Mouse (Mus musculus) cerebellum, postnatal 25 days (tissue): ENCODE results near the gene Zbtb46.
A peak's percentile ranks its signal among the peaks of the same experiment; 100 is the strongest.

Source experiments
- DNase-seq, 2 experiments: peaks; one replicate each; pipeline ENCODE4 v3.0.0; 2021; ENCODE audit warnings: mixed read lengths in 2 of 2

The Zbtb46 gene

GRCm38 (mm10) chr2:181459153-181459672 lies at the start of gene Zbtb46:
Zbtb46 (minus strand) TSS chr2:181459426.
- peak; percentile 94 to 98 for DNase-seq

GRCm38 (mm10) chr2:181498644-181499043 lies 39.4 kb upstream of the Zbtb46 start:
- DNase-seq = no peak

DNA sequence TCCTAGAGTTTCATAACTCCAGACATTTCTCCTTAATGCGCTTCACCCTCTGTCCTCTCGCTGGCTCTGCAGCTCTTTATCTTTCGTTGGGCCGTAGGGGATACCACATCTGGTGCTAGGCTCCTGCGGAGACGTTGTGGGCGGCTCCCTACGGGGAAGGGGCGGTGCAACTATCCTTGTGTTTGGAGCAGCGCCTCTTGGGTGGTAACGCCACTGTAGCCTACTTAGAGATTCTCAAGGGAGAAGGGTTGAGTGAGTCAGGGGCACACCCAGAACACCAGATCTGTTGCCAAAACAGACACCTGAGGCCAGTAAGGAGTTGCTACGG lies 38.3 kb upstream of the Zbtb46 start:
- DNase-seq = no peak

DNA sequence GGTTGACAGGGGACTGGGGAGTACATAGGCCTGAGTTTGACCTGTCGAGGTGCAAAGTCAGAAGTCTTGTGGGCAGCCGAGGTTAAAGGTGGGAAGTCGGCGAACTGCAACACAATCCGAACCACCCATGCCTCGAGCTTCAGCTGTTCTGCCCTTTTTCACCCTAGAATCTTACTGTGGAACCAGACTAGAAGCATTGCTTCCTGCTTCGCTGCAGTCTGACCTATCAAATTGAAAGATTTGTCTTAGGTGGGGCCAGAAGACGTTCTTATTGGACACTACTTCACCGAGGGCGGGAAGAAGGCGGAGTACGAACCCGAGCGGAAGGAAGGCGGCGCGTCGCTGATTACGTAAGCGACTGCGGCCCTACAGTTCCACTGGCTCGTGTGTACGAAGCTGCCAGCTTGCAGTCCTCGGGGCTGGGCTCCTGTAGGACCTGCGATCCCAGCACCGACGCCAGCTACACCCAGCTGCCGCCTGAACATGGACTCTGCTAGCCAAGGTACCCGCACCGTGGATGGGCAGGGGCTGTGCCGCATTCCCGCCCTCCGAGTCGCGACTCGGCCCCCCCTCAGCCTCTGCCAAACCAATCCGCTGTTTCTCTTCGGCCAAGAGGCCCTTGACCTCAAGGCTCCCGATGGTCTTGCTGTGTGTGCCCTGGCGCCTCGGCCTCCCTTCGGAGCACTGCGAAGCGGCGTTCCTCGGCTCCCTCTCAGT lies 37.8 kb upstream of the Zbtb46 start, which contains the start of gene Tpd52l2:
Tpd52l2 (plus strand) TSS at position 312 of the 717 bp plus-strand sequence.
- DNase-seq = peak; percentile 94 to 97

DNA sequence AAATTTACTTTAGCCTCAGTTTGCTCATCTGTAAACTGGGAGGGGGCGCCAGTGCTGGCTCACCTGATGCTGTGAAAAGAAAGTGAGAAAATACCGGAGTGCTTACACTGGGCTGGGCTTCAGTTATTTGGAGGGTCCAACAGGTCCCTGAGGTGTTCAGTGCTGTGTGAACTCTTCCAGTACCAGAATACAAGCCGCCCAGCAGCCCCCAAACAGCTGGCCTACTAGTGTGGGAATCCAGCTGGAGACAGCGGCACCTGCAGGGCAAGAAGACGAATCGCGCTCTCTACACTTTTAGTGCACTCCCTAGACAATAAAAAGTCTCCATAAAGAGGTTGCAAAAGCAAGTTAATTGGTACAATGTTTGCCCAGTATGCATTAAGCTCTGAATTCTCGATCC lies 37.1 kb upstream of the Zbtb46 start:
- DNase-seq = peak; percentile 40 to 65

- DNase-seq = peak in 1 of 2 experiments; percentile 42
Measured at GRCm38 (mm10) chr2:181495845-181496244, 36.6 kb upstream of the Zbtb46 start.

DNA sequence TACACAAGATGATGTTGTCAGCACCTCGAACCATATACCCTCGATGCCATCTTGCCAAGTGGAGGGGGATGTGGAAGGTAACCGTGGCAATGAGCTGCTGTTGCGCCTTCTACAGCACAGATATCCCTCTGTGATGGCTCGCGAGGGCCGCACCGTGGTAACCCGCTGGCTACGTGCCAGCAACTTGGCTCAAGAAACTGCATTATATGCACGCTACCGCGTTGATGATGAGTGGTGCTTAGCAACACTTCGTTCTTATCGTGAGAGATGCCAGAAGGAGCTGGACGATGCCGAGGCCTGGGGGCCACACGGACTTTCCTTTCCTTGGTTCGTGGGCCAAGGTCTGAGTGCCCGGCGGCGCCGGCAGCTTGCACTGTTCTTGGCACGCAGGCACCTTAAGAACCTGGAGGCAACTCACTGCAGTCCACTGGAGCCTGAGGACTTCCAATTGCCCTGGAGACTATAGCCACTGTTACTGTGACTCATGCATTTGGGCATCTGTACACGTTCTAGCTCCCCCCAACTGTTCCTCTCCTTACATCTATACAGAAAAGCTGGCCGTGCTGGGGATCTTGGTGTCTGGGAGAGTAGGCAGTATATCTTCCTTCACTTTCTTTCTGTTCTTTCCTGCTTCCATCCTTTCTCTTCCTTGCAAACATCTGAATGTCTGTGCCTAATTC lies 35.2 kb upstream of the Zbtb46 start:
- DNase-seq = peak in 1 of 2 experiments; percentile 45

- DNase-seq = peak in 1 of 2 experiments; percentile 41
Measured at GRCm38 (mm10) chr2:181493156-181493927, 34.1 kb upstream of the Zbtb46 start, which contains the start of gene Abhd16b. Abhd16b (plus strand) TSS chr2:181493206.

DNA sequence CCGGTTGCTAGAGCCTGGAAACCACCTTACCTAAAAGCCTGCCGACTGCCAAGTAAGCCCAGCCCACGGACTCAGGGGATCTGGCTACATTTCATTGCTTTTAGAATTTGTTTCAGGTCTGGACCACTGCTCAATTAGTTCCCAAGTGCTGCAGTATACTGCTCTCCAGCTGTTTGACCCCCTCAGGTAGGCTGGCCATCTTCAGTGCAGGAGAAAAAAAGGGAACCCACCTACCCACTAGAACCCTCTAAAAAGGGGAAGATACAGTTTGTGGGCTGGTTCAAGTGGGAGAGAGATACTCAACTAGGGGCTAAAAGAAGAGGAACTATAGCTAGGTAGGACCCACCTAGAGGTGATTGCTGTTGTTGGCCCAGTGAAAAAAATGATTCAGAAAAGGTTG lies 33.0 kb upstream of the Zbtb46 start:
- DNase-seq = no peak

DNA sequence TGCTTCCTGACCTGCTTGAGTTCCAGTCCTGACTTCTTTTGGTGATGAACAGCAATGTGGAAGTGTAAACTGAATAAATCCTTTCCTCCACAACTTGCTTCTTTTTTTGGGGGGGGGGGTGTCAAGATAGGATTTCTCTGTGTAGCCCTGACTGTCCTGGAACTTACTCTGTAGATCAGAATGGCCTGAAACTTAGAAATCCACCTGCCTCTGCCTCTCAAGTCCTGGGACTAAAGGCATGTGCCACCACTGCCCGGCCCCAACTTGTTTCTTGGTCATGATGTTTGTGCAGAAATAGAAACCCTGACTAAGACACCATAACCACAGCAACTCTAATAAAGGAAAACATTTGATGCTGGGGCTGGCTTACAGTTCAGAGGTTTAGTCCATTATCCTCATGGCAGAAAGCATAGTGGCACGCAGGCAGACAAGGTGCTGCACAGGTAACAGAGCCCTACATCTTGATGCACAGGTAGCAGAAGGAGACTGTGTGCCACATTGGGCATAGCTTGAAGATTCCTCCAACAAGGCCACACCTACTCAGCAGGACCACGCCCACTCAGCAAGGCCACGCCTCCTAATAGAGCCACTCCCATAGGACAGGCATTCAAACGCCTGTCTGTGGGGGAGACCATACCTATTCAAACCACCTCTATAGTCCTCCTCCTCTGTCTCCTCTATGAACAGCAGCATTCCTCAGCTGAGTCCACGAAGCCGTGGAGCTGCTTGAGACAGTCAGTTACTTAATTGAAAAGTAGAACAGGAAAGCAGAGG lies 32.4 kb upstream of the Zbtb46 start:
- no peak for DNase-seq

DNA sequence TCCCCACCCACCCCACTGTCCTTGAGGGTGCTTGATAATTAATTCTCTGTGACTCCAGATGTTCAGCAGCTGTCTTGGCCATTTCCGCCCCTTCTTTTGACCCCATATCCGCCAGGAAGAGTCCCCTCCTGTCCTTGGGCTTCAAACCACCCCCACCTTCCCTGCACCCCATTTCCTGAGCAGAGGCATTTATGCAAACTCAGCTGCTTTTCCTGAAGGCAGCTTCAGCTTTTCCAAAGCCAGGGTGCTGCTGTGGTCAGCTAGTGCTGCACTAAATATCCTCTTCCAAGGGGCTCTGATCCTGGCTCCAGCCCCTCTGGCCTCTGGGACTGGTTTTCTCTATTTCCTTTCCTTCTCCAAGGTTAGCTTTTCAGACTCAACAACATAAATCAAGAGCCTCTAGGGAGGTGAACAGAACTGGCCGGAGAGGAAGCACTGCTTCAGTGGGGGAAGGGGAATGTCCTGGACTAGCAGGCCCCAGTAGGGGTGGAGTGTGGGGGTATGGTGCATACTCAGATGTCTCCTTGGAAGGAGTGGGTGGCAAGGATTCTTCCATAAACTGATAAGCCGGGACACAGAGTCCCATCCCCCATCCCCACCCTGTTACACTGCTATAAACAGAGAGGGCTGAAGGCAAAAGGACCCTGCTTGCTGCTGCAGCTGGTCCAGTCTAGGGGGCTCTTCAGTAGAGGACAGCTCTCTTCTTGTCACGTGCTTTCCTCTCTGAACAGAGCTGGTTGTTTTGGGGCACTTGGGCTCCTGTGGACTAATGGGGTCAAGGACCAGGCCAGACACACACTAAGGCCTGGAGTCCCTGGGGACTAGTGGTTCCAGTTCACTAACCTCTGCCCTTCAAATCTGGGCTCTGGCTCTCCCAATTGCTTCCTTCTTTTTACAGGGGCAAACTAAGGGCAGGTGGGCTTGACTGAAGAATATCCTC lies 28.4 kb upstream of the Zbtb46 start:
- no peak for DNase-seq

- no peak for DNase-seq
Measured at GRCm38 (mm10) chr2:181485741-181486140, 26.5 kb upstream of the Zbtb46 start.

DNA sequence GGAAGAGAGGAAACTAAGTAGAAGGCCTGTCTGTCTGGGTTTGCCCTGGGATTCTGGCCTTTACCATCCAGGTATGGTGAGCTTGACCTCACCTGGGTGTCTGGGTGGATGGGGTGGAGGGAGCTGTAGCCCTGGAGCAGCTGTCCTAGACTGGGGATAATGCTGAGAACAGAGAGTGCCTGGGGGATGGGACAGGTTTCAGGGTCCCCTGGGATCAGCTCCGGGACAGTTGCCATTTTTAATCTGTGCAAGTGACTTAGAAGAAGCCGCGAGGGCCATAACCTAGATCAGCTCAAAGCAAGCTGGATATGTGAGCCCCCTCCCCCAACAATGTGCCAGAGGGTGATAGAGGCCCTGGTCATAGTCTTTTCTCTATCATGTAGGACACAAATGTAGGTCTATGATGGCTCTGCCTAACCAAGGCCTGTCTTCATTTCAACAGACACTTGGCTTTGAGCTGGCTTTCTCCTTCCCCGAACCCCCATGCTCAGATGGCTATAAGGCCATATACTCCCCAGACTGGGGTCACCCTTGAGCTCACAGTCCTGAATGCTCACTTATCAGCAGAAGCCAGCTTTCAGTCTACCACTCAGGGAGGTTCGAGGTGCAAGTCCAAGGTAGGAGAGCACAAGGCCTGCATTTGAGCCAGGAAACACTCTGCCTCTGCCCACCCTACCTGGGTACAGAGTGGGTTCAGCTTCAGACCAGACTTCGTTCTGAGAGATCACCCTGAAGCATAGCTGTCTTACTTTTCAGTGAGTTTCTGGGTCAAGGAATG lies 25.4 kb upstream of the Zbtb46 start:
- no peak for DNase-seq

DNA sequence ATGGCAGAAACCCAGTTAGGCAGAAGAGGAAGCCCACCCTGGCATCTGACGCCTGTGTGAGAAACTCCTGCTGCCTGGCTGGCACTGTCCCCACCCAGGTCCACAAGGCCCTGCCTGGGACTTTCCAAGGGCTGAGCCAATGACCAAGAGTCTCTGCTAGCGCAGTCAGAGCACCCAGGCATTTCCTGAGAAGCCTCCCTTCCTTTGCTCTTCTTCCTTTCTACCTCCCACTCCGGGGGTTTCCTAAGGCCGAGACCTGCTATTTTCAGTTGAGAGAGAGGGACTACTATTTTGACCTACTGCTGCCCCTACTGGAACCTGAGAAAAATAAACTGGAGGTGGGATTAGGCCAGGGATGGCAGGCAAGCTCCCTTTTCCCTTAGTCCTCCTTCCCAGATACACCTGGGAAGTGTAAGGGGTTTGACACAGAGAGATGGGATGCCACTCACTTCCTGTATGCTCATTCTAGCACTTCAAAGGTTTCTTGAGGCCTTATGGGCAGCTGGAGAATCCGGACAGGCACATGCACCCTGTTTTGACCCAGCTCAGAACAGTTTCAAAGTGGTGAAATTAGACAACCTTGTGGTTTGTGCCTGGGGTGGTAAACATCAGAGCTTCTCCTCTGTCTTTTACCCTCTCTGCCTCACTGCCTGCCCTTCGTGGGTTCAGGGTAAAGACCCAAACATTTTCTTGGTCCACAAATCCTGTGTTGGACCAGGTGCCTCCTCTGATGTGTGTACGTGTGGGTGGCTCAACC lies 24.5 kb upstream of the Zbtb46 start:
- peak; percentile 70 to 75 for DNase-seq

GRCm38 (mm10) chr2:181483120-181483519 lies 23.9 kb upstream of the Zbtb46 start:
- DNase-seq = no peak

GRCm38 (mm10) chr2:181472256-181472827 lies 13.1 kb upstream of the Zbtb46 start:
- DNase-seq = peak in 1 of 2 experiments; percentile 16

- DNase-seq = peak; percentile 58 to 61
Measured at GRCm38 (mm10) chr2:181471246-181471645, 12.0 kb upstream of the Zbtb46 start.

DNA sequence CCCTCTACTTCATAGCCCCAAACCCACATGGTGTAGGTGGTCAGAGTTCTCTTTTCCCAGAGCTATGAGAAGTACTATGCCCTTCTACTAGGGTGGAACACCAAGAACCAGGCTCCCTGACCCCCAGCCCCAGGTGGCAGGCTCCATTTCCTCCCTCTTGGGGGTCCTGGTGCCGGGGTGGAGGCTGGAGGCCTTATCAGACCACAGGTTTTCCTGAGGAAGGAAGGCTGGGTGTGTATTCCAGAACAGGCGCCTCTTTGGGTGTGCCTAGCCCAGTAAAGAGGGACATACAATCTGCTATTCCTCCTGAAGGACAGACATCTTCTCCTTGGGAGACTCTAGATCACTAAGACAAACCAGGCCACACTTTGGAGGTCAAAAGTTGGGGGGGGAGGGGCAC lies 11.1 kb upstream of the Zbtb46 start:
- DNase-seq = no peak

- no peak for DNase-seq
Measured at GRCm38 (mm10) chr2:181465423-181465822, 6.2 kb upstream of the Zbtb46 start.
